Mouse (Mus musculus): ENCODE measurements around the gene Cxxc4.

- no peak for TF ChIP-seq POLR2A (IDR thresholded peaks at IDR 0.05; ENCODE audit: low read depth, low read length)
- no peak for TF ChIP-seq CTCF (IDR thresholded peaks at IDR 0.05; ENCODE audit: borderline replicate concordance, insufficient read depth, low read length)
Measured at GRCm38 (mm10) chr3:134259300-134259699, 23.0 kb downstream of the Cxxc4 start.

Data from embryonic fibroblast, embryonic 13.5 days (primary cell).